Mouse (Mus musculus) liver, adult 2 months (tissue): ENCODE measurements at regions not wholly inside any gene's neighbourhood (a gene's known extent, or its start where the extent isn't known, plus 50 kb on each side); places are given as distances from the start of the nearest gene placed in this dataset.

ENCODE experiments used
- CTCF ChIP-seq: fragments of 200-500 bp; IDR thresholded peaks from 2 replicates; pipeline ENCODE4 v1.5.1; 2011; ENCODE audit warnings: low read depth, low read length, control low read depth
- POLR2A ChIP-seq: fragments of 200-500 bp; IDR thresholded peaks from 2 replicates; pipeline ENCODE4 v1.6.1; 2011; ENCODE audit warnings: low read length, control low read depth; ENCODE audit not compliant: insufficient read depth; ENCODE audit errors: extremely low read depth

GRCm38 (mm10) chr16:9291356-9292020 lies 461.6 kb downstream of the 1810013L24Rik start:
- TF ChIP-seq CTCF, result no peak
- no peak for TF ChIP-seq POLR2A
